Mouse (Mus musculus) embryo, embryonic 10 days (tissue): ENCODE data around the gene Olfr611.
"Not testable (repeated sequence)": the region's sequence is repeated elsewhere in the genome, so short reads cannot be mapped to it uniquely, and the experiment has no call there.

Source experiments
- DNase-seq: peaks from one replicate; pipeline ENCODE4 v3.0.0-alpha.2; 2015; ENCODE audit warnings: low spot score

Olfr611 gene

GRCm38 (mm10) chr7:103520746-103521145 is at the start of gene Olfr611:
Gene Olfr611, minus strand, starts transcription at chr7:103520846.
- DNase-seq: not testable (repeated sequence)

DNA sequence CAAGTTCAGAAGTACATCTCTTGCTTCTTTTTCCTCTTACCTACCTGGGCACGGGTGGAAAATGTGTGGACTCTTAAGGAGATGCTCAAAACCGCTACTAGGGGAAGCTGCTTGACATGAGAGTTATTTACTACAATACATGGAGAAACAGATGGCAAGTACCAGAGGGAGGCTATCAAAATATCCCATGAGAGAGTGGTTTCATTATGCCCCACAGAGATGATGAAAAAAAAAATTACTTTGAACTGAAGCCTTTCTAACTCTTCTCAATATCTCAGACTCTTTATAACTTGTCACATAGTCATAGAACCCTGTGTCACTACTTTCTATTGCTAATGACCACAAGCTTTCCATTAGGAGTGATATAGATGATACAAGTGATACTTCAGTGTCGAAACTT is 48.4 kb upstream of the Olfr611 start, which contains the start of gene Olfr616:
TSS of gene Olfr616 (minus strand) at position 101 of the 400 bp plus-strand sequence.
- DNase-seq: no peak

DNA sequence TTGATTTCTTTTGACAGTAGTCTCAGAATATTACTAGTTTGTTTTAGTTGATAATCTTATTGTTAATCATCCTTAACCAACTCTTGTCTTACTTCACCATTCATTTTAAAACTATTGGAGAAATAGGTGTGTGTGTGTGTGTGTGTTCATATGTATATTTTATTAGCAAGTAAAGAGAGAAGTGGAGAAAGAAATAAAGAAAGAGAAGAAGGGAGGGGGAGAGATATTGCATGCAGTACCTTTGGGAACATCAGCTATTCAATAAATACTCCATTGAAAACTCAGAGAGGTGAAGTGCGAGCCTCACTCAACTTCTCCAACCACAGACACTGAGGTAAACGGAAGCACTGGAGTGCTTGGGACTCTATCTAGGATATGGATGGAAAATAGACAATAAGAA is 35.1 kb upstream of the Olfr611 start, which contains the start of gene Olfr615:
TSS of gene Olfr615 (plus strand) at position 301 of the 400 bp plus-strand sequence.
- no peak for DNase-seq

- DNase-seq: no peak
These were observed 27.1 kb upstream of the Olfr611 start, which contains the start of gene Olfr613 for GRCm38 (mm10) chr7:103547774-103548173. Gene Olfr613, plus strand, starts transcription at chr7:103548074.

DNA sequence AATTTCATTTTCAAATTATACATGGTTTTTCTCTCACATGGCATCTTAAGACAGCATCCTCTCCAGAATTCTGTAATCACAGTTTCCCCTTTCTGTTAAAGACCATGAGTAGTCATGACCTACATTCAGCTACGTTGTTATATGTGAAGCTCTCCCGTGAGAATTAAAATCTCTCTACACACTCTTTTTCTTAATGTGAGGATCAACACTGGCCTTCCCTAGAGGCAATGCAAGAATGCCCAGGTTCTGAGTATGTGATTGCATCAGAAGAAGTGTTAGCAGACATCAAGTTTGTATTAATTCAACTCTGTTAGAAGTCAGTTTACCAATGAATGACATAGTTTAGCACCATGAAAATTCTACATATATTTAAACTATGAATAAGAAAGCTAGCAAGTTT is 22.0 kb upstream of the Olfr611 start, which contains the start of gene Olfr612:
TSS of gene Olfr612 (minus strand) at position 101 of the 400 bp plus-strand sequence.
- not testable (repeated sequence) for DNase-seq

- DNase-seq: no peak
These were observed 8.6 kb downstream of the Olfr611 start, which contains the start of gene Olfr610 for GRCm38 (mm10) chr7:103512022-103512421. Gene Olfr610, minus strand, starts transcription at chr7:103512122.

DNA sequence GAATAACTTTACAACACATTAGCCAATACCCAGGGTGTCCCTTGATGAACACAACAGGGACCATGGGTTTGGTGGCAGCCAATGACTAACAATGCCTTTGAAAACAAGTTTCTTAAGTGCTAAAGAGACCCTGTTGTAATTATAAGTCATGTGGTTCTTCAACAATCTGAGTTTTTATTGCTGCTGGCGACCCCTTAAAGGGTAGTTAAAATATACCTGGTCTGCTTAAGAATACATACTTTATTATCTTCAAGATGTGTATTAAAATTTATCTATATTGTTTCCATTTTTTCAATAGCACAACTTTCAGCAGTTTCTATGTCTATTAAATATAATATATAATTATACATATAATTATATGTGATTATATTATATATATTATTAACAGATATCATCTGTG is 22.7 kb downstream of the Olfr611 start, which contains the start of gene Olfr609:
TSS of gene Olfr609 (minus strand) at position 101 of the 400 bp plus-strand sequence.
- DNase-seq: no peak

DNA sequence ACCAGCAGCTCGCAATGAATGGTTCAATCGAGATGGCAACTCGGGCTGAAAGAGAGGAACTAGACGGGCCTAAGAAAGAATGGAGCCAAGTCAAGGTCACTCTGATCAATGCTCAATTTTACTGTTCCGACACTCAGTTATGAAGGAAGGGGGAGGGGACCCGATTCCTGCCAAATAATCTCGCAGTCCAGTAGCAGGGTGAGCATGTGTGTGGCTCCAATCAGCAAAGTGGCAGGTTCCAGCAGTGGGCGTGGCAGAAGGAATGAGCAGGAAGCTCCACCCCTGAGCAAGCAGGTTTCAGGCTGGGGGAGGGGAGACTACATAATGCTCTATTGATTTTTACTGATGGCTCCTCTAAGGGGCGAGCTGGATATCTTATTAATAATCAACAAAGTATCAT is 43.5 kb downstream of the Olfr611 start:
- DNase-seq: not testable (repeated sequence)

DNA sequence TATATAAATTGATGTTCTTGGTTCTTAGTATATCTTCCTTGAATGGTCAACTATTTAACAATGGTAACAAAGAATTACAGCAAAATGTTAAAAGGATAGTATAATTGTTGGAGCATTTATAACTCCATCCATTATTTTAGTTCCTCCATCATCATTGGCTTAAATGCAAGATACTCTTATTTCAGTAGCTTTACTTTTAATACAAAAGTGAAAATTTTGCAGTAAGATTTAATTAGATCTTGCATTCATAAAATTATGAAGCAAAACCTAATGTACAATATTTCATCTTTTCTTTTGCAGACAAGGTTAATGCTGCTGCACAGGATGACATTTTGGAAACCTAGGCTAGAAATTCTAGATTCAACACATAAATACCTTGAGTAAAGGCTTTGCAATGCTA is 51.1 kb downstream of the Olfr611 start, which contains the start of gene Olfr608:
TSS of gene Olfr608 (plus strand) at position 301 of the 400 bp plus-strand sequence.
- no peak for DNase-seq
